Mouse (Mus musculus) kidney, postnatal 14 days (tissue): Measurements from ENCODE around the gene Pnkd.

Source experiments
- DNase-seq: peaks from one replicate; pipeline ENCODE4 v3.0.0; 2022; ENCODE audit warnings: mixed read lengths

The Pnkd gene

GRCm38 (mm10) chr1:74362325-74363229 is 77.8 kb downstream of the Pnkd start:
- no peak for DNase-seq

GRCm38 (mm10) chr1:74363437-74363836 is 78.7 kb downstream of the Pnkd start:
- DNase-seq = no peak

GRCm38 (mm10) chr1:74364270-74364669 is 79.5 kb downstream of the Pnkd start:
- no peak for DNase-seq

- DNase-seq = peak; percentile 65
Measured at GRCm38 (mm10) chr1:74367886-74368645, 83.3 kb downstream of the Pnkd start.

- no peak for DNase-seq
Measured at GRCm38 (mm10) chr1:74370040-74370439, 85.3 kb downstream of the Pnkd start.

GRCm38 (mm10) chr1:74373372-74373771 is 88.6 kb downstream of the Pnkd start:
- no peak for DNase-seq

- DNase-seq = no peak
Measured at GRCm38 (mm10) chr1:74374980-74375379, 90.2 kb downstream of the Pnkd start, which contains the start of gene Slc11a1. Slc11a1 (plus strand) TSS chr1:74375195.

GRCm38 (mm10) chr1:74375561-74375960 is 90.8 kb downstream of the Pnkd start:
- DNase-seq = no peak

GRCm38 (mm10) chr1:74376396-74376795 is 91.7 kb downstream of the Pnkd start:
- DNase-seq = no peak

- no peak for DNase-seq
Measured at GRCm38 (mm10) chr1:74379058-74379504, 94.4 kb downstream of the Pnkd start.

GRCm38 (mm10) chr1:74380484-74380883 is 95.8 kb downstream of the Pnkd start:
- DNase-seq = no peak

- no peak for DNase-seq
Measured at GRCm38 (mm10) chr1:74381588-74382021, 96.9 kb downstream of the Pnkd start.

- DNase-seq = no peak
Measured at GRCm38 (mm10) chr1:74383385-74383784, 98.7 kb downstream of the Pnkd start.

GRCm38 (mm10) chr1:74384525-74384924 is 99.8 kb downstream of the Pnkd start:
- DNase-seq = no peak

GRCm38 (mm10) chr1:74385064-74385463 is 100.3 kb downstream of the Pnkd start:
- no peak for DNase-seq

GRCm38 (mm10) chr1:74385531-74385930 is 100.8 kb downstream of the Pnkd start:
- no peak for DNase-seq

GRCm38 (mm10) chr1:74386363-74386713 is 101.6 kb downstream of the Pnkd start:
- no peak for DNase-seq

- DNase-seq = peak; percentile 96
Measured at GRCm38 (mm10) chr1:74386714-74387385, 102.1 kb downstream of the Pnkd start.

- no peak for DNase-seq
Measured at GRCm38 (mm10) chr1:74387386-74387988, 102.8 kb downstream of the Pnkd start.

GRCm38 (mm10) chr1:74388398-74388920 is 103.7 kb downstream of the Pnkd start:
- DNase-seq = no peak

GRCm38 (mm10) chr1:74389831-74390286 is 105.1 kb downstream of the Pnkd start:
- DNase-seq = peak; percentile 37

- peak; percentile 69 for DNase-seq
Measured at GRCm38 (mm10) chr1:74390287-74390906, 105.7 kb downstream of the Pnkd start.
